Mouse (Mus musculus) heart, adult 2 months (tissue): ENCODE measurements around the gene Cklf.
"Not testable (repeated sequence)": the region's sequence is repeated elsewhere in the genome, so short reads cannot be mapped to it uniquely, and the experiment has no call there.

Experiments used
- CTCF ChIP-seq: fragments of 200-600 bp; IDR thresholded peaks from 2 replicates; pipeline ENCODE4 v1.8.1; 2022; ENCODE audit warnings: antibody characterized with exemption, mild to moderate bottlenecking, moderate library complexity
- EP300 ChIP-seq: fragments of 200-500 bp; IDR thresholded peaks from 2 replicates; pipeline ENCODE4 v1.6.1; 2011; ENCODE audit warnings: low read depth, low read length, control low read depth; ENCODE audit not compliant: insufficient read depth
- POLR2A ChIP-seq: fragments of 200-500 bp; IDR thresholded peaks from 2 replicates; pipeline ENCODE4 v1.6.1; 2011; ENCODE audit warnings: mild to moderate bottlenecking, low read depth, low read length, control low read depth; ENCODE audit not compliant: insufficient read depth

- TF ChIP-seq CTCF, POLR2A, EP300: not testable (repeated sequence)
These were observed 13.7 kb downstream of the Cklf start for GRCm38 (mm10) chr8:104264271-104264935.
